Mouse (Mus musculus): ENCODE results near the gene Ltf.

DNA sequence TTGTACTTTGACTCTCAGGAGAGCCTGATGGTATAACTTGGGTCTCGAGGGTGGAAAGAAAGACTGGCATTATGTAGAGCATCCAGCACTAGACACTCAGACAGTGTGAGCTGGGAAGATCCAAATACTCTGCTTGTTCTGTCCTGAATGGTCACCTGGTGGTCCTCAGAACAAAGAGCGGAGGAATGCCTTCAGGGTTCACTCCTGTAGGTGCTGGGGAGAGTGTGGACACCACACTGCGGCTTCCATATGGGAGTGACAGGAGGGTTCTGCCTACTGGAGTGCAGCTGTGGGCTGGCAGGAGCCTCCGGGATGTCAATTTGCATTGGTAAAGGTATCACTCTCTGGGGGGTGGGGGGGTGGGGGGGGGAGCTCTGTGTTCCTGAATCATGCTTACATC, 36.7 kb upstream of the Ltf start:
- TF ChIP-seq EP300 (IDR thresholded peaks at IDR 0.05; ENCODE audit: low read depth) (no peak), CTCF (IDR thresholded peaks at IDR 0.05; ENCODE audit: low read depth) (no peak)
